Mouse (Mus musculus) macrophage (primary cell): ENCODE data around the gene Gm9821. TPM values are rescaled to one million over a fixed set of nuclear protein-coding genes. Genes with fewer than 3 reads are reported as not detected.

Source experiments
- H3K27ac ChIP-seq: fragments of 350-480 bp; formaldehyde crosslinking; 2 replicates; pipeline ENCODE4 v1.9.0; 2021
- H3K36me3 ChIP-seq: fragments of 350-480 bp; formaldehyde crosslinking; 2 replicates; pipeline ENCODE4 v1.9.0; 2021; ENCODE audit errors: inconsistent target
- H3K4me3 ChIP-seq: fragments of 350-480 bp; formaldehyde crosslinking; 2 replicates; pipeline ENCODE4 v1.9.0; 2021; ENCODE audit errors: inconsistent target
- H3K79me2 ChIP-seq: fragments of 350-480 bp; formaldehyde crosslinking; 2 replicates; pipeline ENCODE4 v1.9.0; 2021; ENCODE audit errors: inconsistent target
- WGBS: methylation state at CpG from one replicate; pipeline ENCODE4 v1.1.7; 2026; ENCODE audit warnings: inconsistent platforms; ENCODE audit not compliant: missing documents; 5-methylcytosine and 5-hydroxymethylcytosine counted together
- polyA plus RNA-seq: library from polyadenylated mRNA; stranded (reverse); fragments of 250-400 nt; gene quantifications from 3 replicates; pipeline ENCODE4 v1.2.4, GENCODE M21; 2018; ENCODE audit warnings: inconsistent platforms

Gene Gm9821
- polyA plus RNA-seq, 1 experiment from 2014 or later, result 0.09 TPM

- H3K36me3 ChIP-seq, result peaks cover 46% of the 10 kb centered on the region
- H3K27ac ChIP-seq, result no peak within 1 kb of the TSS
- H3K79me2 ChIP-seq, result no peaks in the 10 kb centered on the region
- H3K4me3 ChIP-seq, result no peak within 1 kb of the TSS
- 42% methylated on average over 15 of the region's 16 CpGs for WGBS
Observed at GRCm38 (mm10) chr2:91932160-91932711, 13.3 kb upstream of the Gm9821 start, which contains the start of gene Mdk. TSS of gene Mdk (minus strand) at chr2:91932297.

GRCm38 (mm10) chr2:91932737-91933350 lies 12.7 kb upstream of the Gm9821 start:
- H3K36me3 ChIP-seq, result peaks cover 52% of the 10 kb centered on the region
- H3K4me3 ChIP-seq, result no peak overlapping the region
- 53% methylated on average over 5 of the region's 6 CpGs for WGBS
- H3K27ac ChIP-seq, result no peak overlapping the region
- no peaks in the 10 kb centered on the region for H3K79me2 ChIP-seq

GRCm38 (mm10) chr2:91933471-91933870 lies 12.0 kb upstream of the Gm9821 start:
- H3K4me3 ChIP-seq, result no peak overlapping the region
- H3K36me3 ChIP-seq, result peaks cover 58% of the 10 kb centered on the region
- 91% methylated on average over 9 of the region's 9 CpGs for WGBS
- H3K79me2 ChIP-seq, result peaks cover 4% of the 10 kb centered on the region; the same call in 1 of the 2 replicates
- no peak overlapping the region for H3K27ac ChIP-seq

GRCm38 (mm10) chr2:91934016-91934415 lies 11.5 kb upstream of the Gm9821 start:
- peaks cover 10% of the 10 kb centered on the region; the same call in 1 of the 2 replicates for H3K79me2 ChIP-seq
- H3K4me3 ChIP-seq, result no peak overlapping the region
- H3K27ac ChIP-seq, result no peak overlapping the region
- peaks cover 63% of the 10 kb centered on the region for H3K36me3 ChIP-seq
- 44% methylated on average over 8 of the region's 8 CpGs for WGBS

- WGBS, result 95% methylated on average over 9 of the region's 9 CpGs
- Histone ChIP-seq H3K27ac (no peak overlapping the region), H3K36me3 (peaks cover 73% of the 10 kb centered on the region), H3K4me3 (no peak overlapping the region), H3K79me2 (peaks cover 19% of the 10 kb centered on the region)
Observed at GRCm38 (mm10) chr2:91934826-91935525, 10.5 kb upstream of the Gm9821 start.

- H3K36me3 ChIP-seq, result peaks cover 85% of the 10 kb centered on the region
- 95% methylated on average over 7 of the region's 7 CpGs for WGBS
- no peak overlapping the region for H3K27ac ChIP-seq
- peaks cover 31% of the 10 kb centered on the region for H3K79me2 ChIP-seq
- no peak overlapping the region for H3K4me3 ChIP-seq
Observed at GRCm38 (mm10) chr2:91936154-91936553, 9.3 kb upstream of the Gm9821 start.

GRCm38 (mm10) chr2:91939303-91939935 lies 6.1 kb upstream of the Gm9821 start:
- WGBS, result 96% methylated on average over 15 of the region's 15 CpGs
- H3K27ac ChIP-seq, result no peak overlapping the region
- peaks cover 91% of the 10 kb centered on the region for H3K36me3 ChIP-seq
- no peak overlapping the region for H3K4me3 ChIP-seq
- H3K79me2 ChIP-seq, result peaks cover 64% of the 10 kb centered on the region

GRCm38 (mm10) chr2:91942356-91942755 lies 3.1 kb upstream of the Gm9821 start:
- Histone ChIP-seq H3K27ac (no peak overlapping the region), H3K79me2 (peaks cover 93% of the 10 kb centered on the region), H3K36me3 (peaks cover 62% of the 10 kb centered on the region), H3K4me3 (no peak overlapping the region)
- WGBS, result 94% methylated on average over 6 of the region's 6 CpGs

- Histone ChIP-seq H3K4me3 (no peak overlapping the region), H3K79me2 (peaks cover 96% of the 10 kb centered on the region), H3K36me3 (peaks cover 42% of the 10 kb centered on the region), H3K27ac (no peak overlapping the region)
- 61% methylated on average over 11 of the region's 13 CpGs for WGBS
Observed at GRCm38 (mm10) chr2:91944170-91944950, 1.1 kb upstream of the Gm9821 start.

GRCm38 (mm10) chr2:91946836-91947235 lies 1.3 kb downstream of the Gm9821 start:
- Histone ChIP-seq H3K79me2 (peaks cover 96% of the 10 kb centered on the region), H3K36me3 (peaks cover 20% of the 10 kb centered on the region; the same call in 1 of the 2 replicates), H3K27ac (peak overlapping the region; percentile 91), H3K4me3 (no peak overlapping the region)
- WGBS, result 54% methylated on average over 6 of the region's 6 CpGs

GRCm38 (mm10) chr2:91947397-91948150 lies 2.1 kb downstream of the Gm9821 start:
- H3K27ac ChIP-seq, result peak overlapping the region; percentile 91
- peaks cover 96% of the 10 kb centered on the region for H3K79me2 ChIP-seq
- peak overlapping the region; percentile 36 for H3K4me3 ChIP-seq
- peaks cover 14% of the 10 kb centered on the region; the same call in 1 of the 2 replicates for H3K36me3 ChIP-seq
- WGBS, result 24% methylated on average over 11 of the region's 11 CpGs

- peaks cover 9% of the 10 kb centered on the region; the same call in 1 of the 2 replicates for H3K36me3 ChIP-seq
Observed at GRCm38 (mm10) chr2:91948151-91948509, 2.6 kb downstream of the Gm9821 start.

GRCm38 (mm10) chr2:91948792-91949241 lies 3.3 kb downstream of the Gm9821 start:
- WGBS, result 21% methylated on average over 3 of the region's 3 CpGs
- H3K4me3 ChIP-seq, result peak overlapping the region; percentile 36
- peaks cover 96% of the 10 kb centered on the region for H3K79me2 ChIP-seq
- peak overlapping the region; percentile 91 for H3K27ac ChIP-seq
- peaks cover 2% of the 10 kb centered on the region; the same call in 1 of the 2 replicates for H3K36me3 ChIP-seq

More at GRCm38 (mm10) chr2:91948151-91948509, 2.6 kb downstream of the Gm9821 start:
- 2% methylated on average over 4 of the region's 6 CpGs for WGBS
- Histone ChIP-seq H3K79me2 (peaks cover 96% of the 10 kb centered on the region), H3K27ac (peak overlapping the region; percentile 91), H3K4me3 (peak overlapping the region; percentile 36)
